Mouse (Mus musculus): ENCODE measurements around the gene Zdhhc7. TPM values are rescaled to one million over a fixed set of nuclear protein-coding genes. Genes with fewer than 3 reads are reported as not detected.

Gene Zdhhc7
- total RNA-seq, 2 experiments from 2014 or later = 20.4 to 24.6 TPM

DNA sequence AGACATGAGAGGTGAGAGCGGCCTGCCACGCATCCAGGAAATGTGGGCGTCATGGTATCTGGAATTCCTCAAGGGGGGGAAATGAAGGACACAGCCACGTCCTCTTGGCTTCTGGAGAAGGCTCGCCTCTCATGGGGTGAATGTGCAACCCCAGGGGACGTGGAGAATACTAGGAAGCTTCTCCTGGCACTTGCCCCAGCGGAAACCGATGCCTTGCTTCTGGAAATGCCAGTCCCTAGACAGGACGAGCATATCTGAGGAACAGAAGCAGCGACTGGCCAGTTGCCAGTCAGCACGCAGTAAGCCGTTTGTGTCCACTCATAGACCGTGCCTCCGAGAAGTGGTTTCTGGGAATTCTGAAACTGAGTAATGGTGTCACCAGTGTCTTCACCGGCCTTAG lies 64.1 kb downstream of the Zdhhc7 start:
- DNase-seq (ENCODE audit: low spot score) = peak; percentile 36

DNA sequence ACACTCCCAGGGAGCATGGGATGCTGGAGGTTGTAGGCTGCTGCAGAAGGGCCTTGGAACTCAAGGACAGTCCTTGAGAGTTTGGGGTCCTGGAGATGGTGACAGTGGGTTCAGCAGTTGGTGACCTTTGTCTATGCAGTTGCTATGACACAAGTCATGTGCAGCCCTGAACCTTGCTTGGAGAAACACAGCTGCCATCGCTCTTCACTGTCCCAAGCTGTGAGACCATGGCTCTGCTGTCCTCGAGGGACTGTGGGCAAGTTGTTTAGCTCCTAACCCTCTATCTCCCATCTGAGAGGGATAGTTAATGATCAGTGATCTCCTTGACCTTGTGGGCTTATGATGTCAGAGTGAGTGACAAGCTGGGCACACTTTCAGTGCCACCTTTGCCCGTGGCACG lies 64.7 kb downstream of the Zdhhc7 start:
- DNase-seq (ENCODE audit: low spot score) = no peak

DNA sequence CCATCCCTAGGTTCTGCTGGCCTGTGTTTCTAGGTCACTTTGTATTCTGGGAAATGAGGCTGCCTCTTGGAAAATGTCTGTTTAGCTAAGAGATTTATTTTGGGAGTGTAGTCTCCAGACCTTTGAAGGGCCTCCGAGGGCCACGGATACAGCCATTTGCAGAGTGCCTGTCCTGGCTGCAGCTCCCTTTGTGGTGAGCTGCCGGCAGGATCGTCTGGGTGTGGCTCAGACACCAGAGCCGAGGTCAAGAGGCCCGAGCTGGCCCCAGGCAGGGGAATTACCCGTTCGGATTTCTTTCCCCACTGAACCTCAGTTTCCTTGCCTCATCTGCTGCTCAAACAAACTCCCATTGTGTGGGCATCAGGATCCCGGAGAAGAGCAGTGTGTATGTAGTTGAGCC lies 65.2 kb downstream of the Zdhhc7 start:
- DNase-seq (ENCODE audit: low spot score) = peak; percentile 67

DNA sequence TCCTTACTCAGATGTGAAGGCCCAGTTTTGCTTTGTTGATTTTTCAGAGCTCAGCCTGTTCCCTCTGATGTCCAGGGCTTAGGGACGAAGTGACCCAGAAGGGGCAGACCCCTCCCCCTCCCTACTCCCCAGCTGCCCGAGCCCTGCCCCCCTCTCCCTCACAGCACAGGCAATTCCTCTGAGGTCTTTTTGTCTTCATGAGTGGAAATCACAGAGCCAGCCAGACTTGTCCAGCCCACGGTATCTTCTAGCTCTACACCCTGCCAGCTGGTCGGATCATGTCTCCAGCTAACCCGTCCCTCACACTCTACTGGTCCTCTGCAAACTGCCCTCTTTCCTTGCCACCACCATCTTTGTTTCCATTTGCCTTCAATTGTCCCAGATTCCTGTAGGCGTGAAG lies 66.8 kb downstream of the Zdhhc7 start:
- DNase-seq (ENCODE audit: low spot score) = no peak

DNA sequence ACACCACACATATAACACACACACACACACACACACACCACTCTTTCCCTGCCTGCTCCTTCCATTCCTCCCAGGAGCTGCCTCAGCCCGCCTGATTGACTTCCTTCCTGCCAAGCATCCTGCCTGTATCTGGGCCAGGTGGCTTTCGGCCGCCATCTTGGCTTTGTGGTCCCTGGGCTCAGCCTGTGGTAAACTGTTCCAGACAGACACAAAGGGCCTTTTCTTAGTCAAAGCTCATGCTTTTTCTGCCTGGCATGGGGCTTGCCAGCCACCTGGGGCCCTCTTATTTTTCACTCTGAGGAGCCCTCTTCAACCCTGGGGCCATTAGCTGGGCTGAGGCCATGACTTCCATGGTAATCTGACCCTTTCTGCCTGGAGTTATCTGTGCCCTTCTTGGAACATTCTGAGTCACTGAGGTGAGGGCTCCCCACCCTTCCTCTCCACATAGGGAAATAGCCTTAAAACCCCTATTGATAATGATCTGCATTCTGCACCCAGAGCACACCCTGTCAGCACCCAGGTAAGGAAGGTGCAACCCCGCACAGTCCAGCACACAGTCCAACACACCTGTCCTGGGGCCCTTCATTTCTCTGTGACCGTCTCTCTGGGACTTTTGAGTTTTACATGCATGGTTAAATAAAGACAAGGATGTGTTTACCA lies 68.6 kb downstream of the Zdhhc7 start:
- DNase-seq (ENCODE audit: low spot score) = no peak

Other genes starting within 250 kb of the Zdhhc7 start
- gene Klhl36, start 239.2 kb downstream of the Zdhhc7 start, total RNA-seq (2021) = 1 to 10 TPM; 1.2 to 1.3 TPM
- 10 to 100 TPM; 62.1 to 62.7 TPM for gene Usp10, start 191.1 kb downstream of the Zdhhc7 start, total RNA-seq (2021)
- gene Gm20388, start 190.6 kb downstream of the Zdhhc7 start, total RNA-seq (2021) = 10 to 100 TPM; 10.5 to 12.3 TPM
- gene Crispld2, start 109.0 kb downstream of the Zdhhc7 start, total RNA-seq (2021) = 10 to 100 TPM; 11.2 to 13.1 TPM
- 10 to 100 TPM; 23.3 to 45.0 TPM for gene 6430548M08Rik, start 12.7 kb upstream of the Zdhhc7 start, total RNA-seq (2021)
- gene Fam92b, start 76.0 kb upstream of the Zdhhc7 start, total RNA-seq (2021) = not detected
- gene Gse1, start 127.0 kb upstream of the Zdhhc7 start, total RNA-seq (2021) = 10 to 100 TPM; 28.9 to 32.6 TPM